Mouse (Mus musculus): ENCODE data around the gene Plpp4.

Plpp4 gene

GRCm38 (mm10) chr7:129256621-129257373, at the start of gene Plpp4:
TSS of gene Plpp4 (plus strand) at chr7:129257031.
- DNase-seq: peak; percentile 65

- DNase-seq: peak; percentile 18
Observed at GRCm38 (mm10) chr7:129215926-129216543, 40.8 kb upstream of the Plpp4 start.

- DNase-seq: no peak
Observed at GRCm38 (mm10) chr7:129216547-129217195, 40.2 kb upstream of the Plpp4 start.

GRCm38 (mm10) chr7:129220948-129221347, 35.9 kb upstream of the Plpp4 start:
- DNase-seq: no peak

GRCm38 (mm10) chr7:129221649-129222048, 35.2 kb upstream of the Plpp4 start:
- no peak for DNase-seq

GRCm38 (mm10) chr7:129235410-129235809, 21.4 kb upstream of the Plpp4 start:
- DNase-seq: peak; percentile 68

- no peak for DNase-seq
Observed at GRCm38 (mm10) chr7:129235995-129236394, 20.8 kb upstream of the Plpp4 start.

- no peak for DNase-seq
Observed at GRCm38 (mm10) chr7:129250981-129251380, 5.8 kb upstream of the Plpp4 start.

- no peak for DNase-seq
Observed at GRCm38 (mm10) chr7:129253406-129253805, 3.4 kb upstream of the Plpp4 start.

- no peak for DNase-seq
Observed at GRCm38 (mm10) chr7:129254126-129254525, 2.7 kb upstream of the Plpp4 start.

GRCm38 (mm10) chr7:129255406-129255805, 1.4 kb upstream of the Plpp4 start:
- no peak for DNase-seq

GRCm38 (mm10) chr7:129257374-129258018, 665 bp downstream of the Plpp4 start:
- no peak for DNase-seq

GRCm38 (mm10) chr7:129258331-129258730, 1.5 kb downstream of the Plpp4 start:
- no peak for DNase-seq

GRCm38 (mm10) chr7:129259195-129259594, 2.4 kb downstream of the Plpp4 start:
- DNase-seq: no peak

GRCm38 (mm10) chr7:129273867-129274266, 17.0 kb downstream of the Plpp4 start:
- no peak for DNase-seq

GRCm38 (mm10) chr7:129274726-129275125, 17.9 kb downstream of the Plpp4 start:
- no peak for DNase-seq

GRCm38 (mm10) chr7:129277751-129278150, 20.9 kb downstream of the Plpp4 start:
- no peak for DNase-seq

- no peak for DNase-seq
Observed at GRCm38 (mm10) chr7:129278801-129279200, 22.0 kb downstream of the Plpp4 start.

- no peak for DNase-seq
Observed at GRCm38 (mm10) chr7:129279261-129279660, 22.4 kb downstream of the Plpp4 start.

- no peak for DNase-seq
Observed at GRCm38 (mm10) chr7:129281966-129282365, 25.1 kb downstream of the Plpp4 start.

GRCm38 (mm10) chr7:129285186-129285868, 28.5 kb downstream of the Plpp4 start:
- no peak for DNase-seq

GRCm38 (mm10) chr7:129293211-129293610, 36.4 kb downstream of the Plpp4 start:
- DNase-seq: peak; percentile 14

GRCm38 (mm10) chr7:129301622-129302021, 44.8 kb downstream of the Plpp4 start:
- no peak for DNase-seq
